Mouse (Mus musculus) 3T3-L1 (cell line): ENCODE results near the gene Hrh2.

Source experiments
- DNase-seq: peaks from one replicate; pipeline ENCODE4 v3.0.0-alpha.2; 2015; ENCODE audit warnings: low read depth, low spot score

The Hrh2 gene

GRCm38 (mm10) chr13:54192021-54192481 is at the start of gene Hrh2:
TSS of gene Hrh2 (plus strand) at chr13:54192129.
- no peak for DNase-seq

GRCm38 (mm10) chr13:54143788-54144187 is 48.1 kb upstream of the Hrh2 start:
- DNase-seq: no peak

- no peak for DNase-seq
Observed at GRCm38 (mm10) chr13:54144624-54145023, 47.3 kb upstream of the Hrh2 start.

- DNase-seq: no peak
Observed at GRCm38 (mm10) chr13:54147328-54147727, 44.6 kb upstream of the Hrh2 start.

- no peak for DNase-seq
Observed at GRCm38 (mm10) chr13:54152421-54152820, 39.5 kb upstream of the Hrh2 start.

GRCm38 (mm10) chr13:54152911-54153310 is 39.0 kb upstream of the Hrh2 start:
- DNase-seq: no peak

GRCm38 (mm10) chr13:54153672-54154218 is 38.2 kb upstream of the Hrh2 start:
- no peak for DNase-seq

GRCm38 (mm10) chr13:54155822-54156221 is 36.1 kb upstream of the Hrh2 start:
- no peak for DNase-seq

- DNase-seq: no peak
Observed at GRCm38 (mm10) chr13:54159256-54159655, 32.7 kb upstream of the Hrh2 start.

- no peak for DNase-seq
Observed at GRCm38 (mm10) chr13:54159756-54160155, 32.2 kb upstream of the Hrh2 start.

- DNase-seq: no peak
Observed at GRCm38 (mm10) chr13:54160546-54160945, 31.4 kb upstream of the Hrh2 start.

GRCm38 (mm10) chr13:54161514-54161913 is 30.4 kb upstream of the Hrh2 start:
- no peak for DNase-seq

GRCm38 (mm10) chr13:54163363-54163762 is 28.6 kb upstream of the Hrh2 start:
- DNase-seq: no peak

GRCm38 (mm10) chr13:54164462-54164861 is 27.5 kb upstream of the Hrh2 start:
- DNase-seq: no peak

- no peak for DNase-seq
Observed at GRCm38 (mm10) chr13:54165066-54165465, 26.9 kb upstream of the Hrh2 start.

GRCm38 (mm10) chr13:54165765-54166164 is 26.2 kb upstream of the Hrh2 start:
- no peak for DNase-seq

GRCm38 (mm10) chr13:54167036-54167435 is 24.9 kb upstream of the Hrh2 start:
- DNase-seq: no peak

- DNase-seq: no peak
Observed at GRCm38 (mm10) chr13:54168675-54169074, 23.3 kb upstream of the Hrh2 start.

- DNase-seq: no peak
Observed at GRCm38 (mm10) chr13:54170288-54170687, 21.6 kb upstream of the Hrh2 start.

GRCm38 (mm10) chr13:54171346-54171745 is 20.6 kb upstream of the Hrh2 start:
- DNase-seq: no peak

GRCm38 (mm10) chr13:54171761-54172160 is 20.2 kb upstream of the Hrh2 start:
- DNase-seq: no peak

GRCm38 (mm10) chr13:54173941-54174340 is 18.0 kb upstream of the Hrh2 start:
- no peak for DNase-seq

- DNase-seq: peak; percentile 9
Observed at GRCm38 (mm10) chr13:54174703-54175102, 17.2 kb upstream of the Hrh2 start.

- no peak for DNase-seq
Observed at GRCm38 (mm10) chr13:54175426-54175825, 16.5 kb upstream of the Hrh2 start.
